Mouse (Mus musculus): ENCODE measurements at regions not wholly inside any gene's neighbourhood (a gene's known extent, or its start where the extent isn't known, plus 50 kb on each side); places are given as distances from the start of the nearest gene placed in this dataset.

GRCm38 (mm10) chr13:37619841-37620725, 158.1 kb upstream of the Rreb1 start:
- DNase-seq (ENCODE audit: low read depth): no peak

GRCm38 (mm10) chr13:37621319-37622050, 156.7 kb upstream of the Rreb1 start:
- no peak for DNase-seq (ENCODE audit: low read depth)

DNA sequence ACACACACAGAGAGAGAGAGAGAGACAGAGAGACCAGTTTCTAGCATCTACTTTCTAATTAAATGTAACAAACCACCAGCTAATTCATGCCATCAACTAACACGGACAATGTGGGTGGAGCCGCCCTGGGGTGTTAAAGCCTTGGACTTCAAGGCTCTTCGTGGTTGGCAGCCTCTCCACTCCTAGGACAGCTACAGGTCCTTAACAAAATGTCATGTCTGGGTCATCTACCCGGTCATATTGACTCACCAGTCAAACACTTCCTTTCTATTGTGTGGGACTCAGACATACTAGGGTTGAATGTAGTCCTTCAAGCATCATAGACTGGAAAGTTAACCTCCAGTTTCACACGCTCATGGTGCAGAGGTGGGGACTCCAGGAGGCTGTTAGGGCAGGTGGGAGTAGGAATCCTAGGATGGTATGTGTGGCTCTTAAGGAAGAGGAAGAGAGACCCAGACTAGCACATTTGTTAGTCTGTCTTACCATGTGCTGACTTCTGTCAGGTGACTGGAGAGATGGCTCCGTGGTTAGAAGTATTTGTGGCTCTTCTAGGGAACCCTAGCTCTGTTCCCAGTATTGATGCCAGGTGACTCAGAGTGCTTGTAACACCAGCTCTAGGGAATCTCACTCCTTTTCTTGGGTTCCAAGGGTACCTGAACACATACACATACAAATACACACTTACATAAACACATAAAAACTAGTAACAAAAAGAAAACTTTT, 155.7 kb upstream of the Rreb1 start:
- no peak for DNase-seq (ENCODE audit: low read depth)

- no peak for DNase-seq (ENCODE audit: low read depth)
Measured at GRCm38 (mm10) chr13:37624741-37625140, 153.5 kb upstream of the Rreb1 start.

GRCm38 (mm10) chr13:37625532-37626235, 152.5 kb upstream of the Rreb1 start:
- no peak for DNase-seq (ENCODE audit: low read depth)

GRCm38 (mm10) chr13:37628391-37629270, 149.6 kb upstream of the Rreb1 start:
- DNase-seq (ENCODE audit: low read depth): no peak

- DNase-seq (ENCODE audit: low read depth): no peak
Measured at GRCm38 (mm10) chr13:37629271-37629899, 148.8 kb upstream of the Rreb1 start.

DNA sequence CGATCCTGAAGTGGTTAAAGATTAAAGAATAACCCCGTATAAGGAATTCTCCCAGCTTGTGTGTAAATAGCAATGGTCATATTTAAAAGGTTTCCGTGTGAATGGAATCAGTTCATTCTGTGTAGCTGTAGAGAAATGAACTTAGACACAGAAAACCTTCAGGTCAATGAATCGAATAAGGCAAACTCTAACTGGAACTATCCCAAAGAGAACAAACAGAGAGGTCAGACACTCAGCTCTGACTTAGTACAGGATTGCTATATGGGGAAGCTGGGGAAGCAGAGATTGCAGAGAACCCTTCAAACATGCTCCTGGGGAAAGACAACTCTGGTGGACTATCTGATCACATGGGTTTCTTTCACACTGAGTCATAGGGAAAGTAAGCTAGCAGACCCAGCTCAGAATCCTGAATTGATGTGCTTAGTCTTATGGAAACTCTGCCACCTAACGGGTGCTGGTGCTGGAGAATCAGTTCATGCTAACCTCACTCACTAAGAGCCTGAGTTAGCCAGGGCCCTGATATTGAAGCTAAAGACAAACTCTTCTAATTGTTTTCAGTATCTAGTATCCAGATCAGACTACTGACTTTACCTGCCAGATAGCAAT, 145.3 kb upstream of the Rreb1 start:
- no peak for DNase-seq (ENCODE audit: low read depth)

GRCm38 (mm10) chr13:37636363-37636762, 141.8 kb upstream of the Rreb1 start:
- no peak for DNase-seq (ENCODE audit: low read depth)

GRCm38 (mm10) chr13:37637151-37637550, 141.0 kb upstream of the Rreb1 start:
- no peak for DNase-seq (ENCODE audit: low read depth)

GRCm38 (mm10) chr13:37638071-37638511, 140.1 kb upstream of the Rreb1 start:
- no peak for DNase-seq (ENCODE audit: low read depth)

DNA sequence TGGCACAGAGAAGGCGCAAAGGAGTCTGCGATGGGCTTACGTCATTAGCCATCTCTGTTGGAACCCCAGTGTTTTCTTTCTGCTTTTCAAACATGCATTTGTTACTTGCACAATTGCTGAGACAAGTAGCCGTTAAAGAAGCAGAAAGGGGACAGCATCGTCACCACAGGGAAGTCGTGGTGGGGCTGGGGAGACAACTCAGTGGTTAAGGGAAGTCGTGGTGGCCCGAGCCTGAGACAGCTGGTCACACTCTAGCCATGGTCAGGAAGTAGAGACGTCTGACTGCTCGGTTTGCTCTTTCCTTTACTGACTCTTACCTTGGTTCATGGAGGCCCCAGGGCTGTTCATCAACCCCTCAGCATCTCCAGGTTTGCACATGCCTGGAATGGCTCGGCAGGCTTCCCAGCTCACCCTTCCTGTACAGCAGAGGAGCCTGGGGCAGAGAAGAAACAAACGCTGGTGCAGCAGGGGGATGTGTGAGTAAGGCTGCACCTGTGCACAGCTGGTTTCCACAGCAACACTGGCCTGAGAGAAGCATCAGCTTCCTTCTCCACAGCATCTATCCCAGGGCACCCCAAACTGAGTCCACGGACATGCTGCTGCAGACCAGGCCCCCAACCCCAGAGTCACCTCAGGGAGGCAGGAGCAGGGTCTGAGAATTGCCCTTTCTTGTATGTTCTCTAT, 135.6 kb upstream of the Rreb1 start:
- DNase-seq (ENCODE audit: low read depth): no peak

- no peak for DNase-seq (ENCODE audit: low read depth)
Measured at GRCm38 (mm10) chr13:37644751-37645181, 133.4 kb upstream of the Rreb1 start.

GRCm38 (mm10) chr13:37649467-37650080, 128.6 kb upstream of the Rreb1 start:
- no peak for DNase-seq (ENCODE audit: low read depth)

DNA sequence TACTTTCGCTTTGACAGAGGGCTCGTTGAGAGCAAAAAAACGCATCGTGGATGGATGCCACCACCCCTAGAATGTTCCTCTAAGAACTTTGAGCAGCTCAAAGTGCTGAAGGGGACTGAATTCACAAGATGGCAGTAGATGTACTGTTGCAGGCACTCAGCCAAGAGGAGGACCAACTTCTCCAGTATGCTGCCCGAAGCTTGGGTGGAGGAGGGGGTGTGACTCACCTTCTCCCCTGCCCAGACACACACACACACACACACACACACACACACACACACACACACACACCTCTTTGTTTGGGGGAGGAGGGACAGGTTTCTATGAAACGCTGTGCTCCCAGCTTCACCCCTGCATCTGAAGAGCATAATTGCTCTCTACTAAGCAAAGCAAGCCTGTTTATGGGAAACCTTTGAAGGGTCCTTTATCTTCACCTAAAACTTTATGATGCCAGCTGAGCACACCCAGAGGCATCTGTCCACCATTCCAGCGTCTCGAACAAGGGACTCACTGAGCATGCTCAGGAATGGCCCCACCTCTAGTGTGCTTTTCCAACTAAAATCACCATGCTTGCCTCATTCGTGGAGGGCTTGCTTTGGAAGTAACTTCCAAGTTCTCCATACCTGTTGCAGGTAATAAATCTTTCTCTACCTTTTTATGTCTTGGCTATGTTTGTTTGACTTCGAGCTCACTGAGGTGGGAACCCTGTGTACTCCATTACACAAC, 126.8 kb upstream of the Rreb1 start:
- DNase-seq (ENCODE audit: low read depth): no peak

DNA sequence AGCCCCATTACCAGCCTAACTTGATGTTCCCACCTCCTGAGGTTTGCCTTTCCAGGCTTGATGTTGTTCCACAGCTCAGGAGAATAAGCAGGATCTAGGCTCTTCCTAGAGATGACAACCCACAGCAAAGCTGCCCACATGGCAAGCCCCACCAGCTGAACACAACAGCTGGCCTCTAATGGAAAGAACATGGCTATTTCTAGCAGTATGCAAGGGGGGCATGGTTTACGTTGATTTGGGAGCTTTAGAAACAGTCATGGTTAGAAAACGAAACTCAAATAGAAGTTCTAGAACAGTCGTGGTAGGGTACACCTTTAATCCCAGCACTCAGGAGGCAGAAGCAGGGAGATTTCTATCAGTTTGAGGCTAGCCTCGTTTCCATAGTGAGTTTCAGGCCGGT, 123.5 kb upstream of the Rreb1 start:
- DNase-seq (ENCODE audit: low read depth): no peak

DNA sequence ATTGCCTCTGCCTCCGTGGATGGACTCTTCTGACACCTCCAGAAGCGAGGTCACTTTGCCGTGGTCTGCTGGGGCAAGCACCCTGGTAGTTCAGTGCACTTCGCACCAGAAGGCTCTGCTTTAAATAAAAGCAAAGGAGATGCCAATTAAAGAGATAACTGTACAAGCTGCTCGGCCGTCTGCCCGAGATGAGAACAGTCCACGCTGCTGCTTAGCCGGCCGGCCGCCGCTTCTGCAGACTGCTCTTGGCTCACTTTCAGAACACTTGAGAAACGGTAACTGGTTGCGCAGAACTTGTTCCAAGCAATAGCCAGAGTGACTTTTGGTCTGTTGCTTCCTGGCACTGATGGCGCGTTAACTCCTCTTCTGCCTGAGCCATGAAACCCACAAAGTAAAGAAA, 121.0 kb upstream of the Rreb1 start:
- DNase-seq (ENCODE audit: low read depth): no peak

DNA sequence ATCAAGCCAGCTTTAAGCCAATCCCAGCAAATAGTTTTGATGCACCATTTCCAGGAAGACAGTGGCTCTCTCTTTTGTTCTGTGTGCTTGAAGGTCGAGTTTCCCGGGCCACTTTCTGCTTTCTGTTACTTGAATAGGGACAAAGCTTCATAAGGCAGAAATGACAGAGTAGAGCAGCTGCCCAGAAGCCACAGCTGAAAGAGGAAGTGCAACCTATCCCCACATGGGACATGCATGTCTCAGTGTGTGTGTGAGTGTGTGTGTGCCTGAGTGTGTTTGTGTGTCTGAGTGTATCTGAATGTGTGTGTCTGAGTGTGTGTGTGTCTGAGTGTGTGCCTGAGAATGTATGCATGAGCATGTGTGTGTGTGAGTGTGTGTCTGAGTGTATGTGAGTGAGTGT, 120.2 kb upstream of the Rreb1 start:
- DNase-seq (ENCODE audit: low read depth): no peak

Measured in c-Kit-positive CD71-positive TER-119-negative erythroid progenitor cells, embryonic 14.5 days (primary cell).